Mouse (Mus musculus) bone marrow, adult 2 months (tissue): Measurements from ENCODE around the gene Dennd2c. TPM values are rescaled to one million over a fixed set of nuclear protein-coding genes. Genes with fewer than 3 reads are reported as not detected.
A peak's percentile ranks its signal among the peaks of the same experiment; 100 is the strongest.

Experiments used
- H3K27ac ChIP-seq: fragments of 200-500 bp; 2 replicates; pipeline ENCODE4 v1.5.1; 2012; ENCODE audit warnings: low read depth, mild to moderate bottlenecking, control low read depth, inconsistent platforms, low read length; ENCODE audit not compliant: control insufficient read depth, poor library complexity, insufficient read depth
- H3K4me1 ChIP-seq: fragments of 200-500 bp; 2 replicates; pipeline ENCODE4 v1.6.1; 2011; ENCODE audit warnings: low read length; ENCODE audit not compliant: control insufficient read depth, insufficient read depth
- H3K4me3 ChIP-seq: fragments of 200-500 bp; replicated peaks from 2 replicates; pipeline ENCODE3; 2011; ENCODE audit warnings: mild to moderate bottlenecking, low read depth, low read length, control low read depth; ENCODE audit not compliant: control insufficient read depth
- CTCF ChIP-seq: fragments of 200-500 bp; IDR thresholded peaks from 2 replicates; pipeline ENCODE4 v1.5.1; 2011; ENCODE audit warnings: low read length, control low read depth; ENCODE audit not compliant: control insufficient read depth, insufficient read depth
- POLR2A ChIP-seq: fragments of 200-500 bp; IDR thresholded peaks from 2 replicates; pipeline ENCODE4 v1.6.1; 2011; ENCODE audit warnings: low read depth, mild to moderate bottlenecking, control low read depth, low read length, borderline replicate concordance; ENCODE audit not compliant: control insufficient read depth
- WGBS: fragments of 180-500 bp; shearing (Covaris S2); methylation state at CpG from one replicate; pipeline ENCODE4 v1.1.7; 2018; 5-methylcytosine and 5-hydroxymethylcytosine counted together
- polyA plus RNA-seq: library from polyadenylated mRNA; stranded (reverse); fragments of >200 nt; gene quantifications from 2 replicates; pipeline ENCODE4 v1.2.4, GENCODE M21; 2011; ENCODE audit warnings: low replicate concordance; ENCODE audit not compliant: missing spikeins, insufficient read depth, insufficient read length

The Dennd2c gene
- polyA plus RNA-seq, 1 experiment, result 12.8 TPM

DNA sequence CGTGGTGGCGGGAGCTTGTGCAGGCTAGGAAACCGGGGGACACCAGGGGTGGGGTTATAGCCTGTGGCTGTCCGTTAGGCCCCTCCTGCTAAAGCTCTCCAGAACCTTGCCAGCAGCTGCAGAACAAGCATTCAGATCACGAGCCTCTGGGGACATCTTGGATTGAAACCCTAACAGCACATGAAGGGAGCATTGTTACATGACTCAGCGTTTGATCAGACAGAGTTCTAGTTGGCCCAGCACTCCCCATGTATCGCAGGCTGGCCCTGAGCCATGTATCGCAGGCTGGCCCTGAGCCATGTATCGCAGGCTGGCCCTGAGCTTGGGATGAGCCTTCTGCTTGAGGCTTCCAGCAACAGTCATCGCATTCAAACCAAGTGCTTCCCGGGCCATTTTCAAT lies 38.9 kb downstream of the Dennd2c start:
- WGBS, result 67% methylated on average over 11 of the region's 11 CpGs
- Histone ChIP-seq H3K4me1 (peaks cover 5% of the 10 kb centered on the region), H3K27ac (0 out of 2 replicates have a peak overlapping the region, but pooled peaks have one; percentile 16), H3K4me3 (no peak overlapping the region)
- TF ChIP-seq CTCF, result no peak
- no peak for TF ChIP-seq POLR2A

DNA sequence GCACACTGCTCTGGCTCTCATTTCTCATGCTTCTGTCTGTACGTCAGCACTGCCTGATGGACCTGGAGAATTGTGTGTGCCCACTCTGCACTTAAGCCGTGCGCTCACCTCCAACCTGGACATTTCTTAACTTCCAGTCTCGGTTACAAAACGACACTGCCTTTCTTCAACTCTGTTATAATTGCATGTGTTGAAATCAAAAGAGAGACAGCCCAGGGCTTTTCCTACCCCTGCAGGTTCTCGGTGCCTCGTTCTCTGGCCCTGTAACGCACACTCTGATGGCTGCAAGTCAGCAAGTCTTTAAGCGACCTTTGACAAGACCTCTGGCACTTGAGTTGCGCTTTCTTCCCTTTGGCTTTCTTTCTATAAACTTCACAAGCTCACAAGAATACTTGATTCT lies 40.0 kb downstream of the Dennd2c start:
- Histone ChIP-seq H3K27ac (no peak overlapping the region), H3K4me3 (no peak overlapping the region), H3K4me1 (peaks cover 5% of the 10 kb centered on the region)
- WGBS, result 51% methylated on average over 10 of the region's 10 CpGs
- no peak for TF ChIP-seq POLR2A
- TF ChIP-seq CTCF, result no peak

DNA sequence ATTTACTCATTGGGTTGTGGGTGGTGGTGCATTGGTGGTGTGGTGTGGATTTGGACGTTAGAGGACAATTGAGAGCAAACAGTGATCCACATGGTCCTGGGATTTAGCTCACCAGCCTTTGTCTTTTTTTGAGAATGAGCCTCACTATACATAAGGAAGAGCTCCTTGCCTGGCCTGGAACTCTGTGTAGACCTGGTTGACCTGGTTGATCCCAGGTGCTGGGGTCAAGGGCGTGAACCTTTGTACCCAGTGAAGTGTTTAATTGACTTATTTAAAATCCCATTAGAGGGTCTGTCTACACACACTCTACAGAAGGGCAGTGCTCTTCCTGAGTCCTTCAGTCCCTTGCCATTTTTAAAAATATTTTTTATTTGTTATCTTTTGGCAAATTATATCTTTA lies 42.9 kb downstream of the Dennd2c start:
- Histone ChIP-seq H3K4me3 (no peak overlapping the region), H3K4me1 (peaks cover 4% of the 10 kb centered on the region), H3K27ac (no peak overlapping the region)
- 86% methylated on average over 2 of the region's 2 CpGs for WGBS
- TF ChIP-seq CTCF (no peak), POLR2A (no peak)

DNA sequence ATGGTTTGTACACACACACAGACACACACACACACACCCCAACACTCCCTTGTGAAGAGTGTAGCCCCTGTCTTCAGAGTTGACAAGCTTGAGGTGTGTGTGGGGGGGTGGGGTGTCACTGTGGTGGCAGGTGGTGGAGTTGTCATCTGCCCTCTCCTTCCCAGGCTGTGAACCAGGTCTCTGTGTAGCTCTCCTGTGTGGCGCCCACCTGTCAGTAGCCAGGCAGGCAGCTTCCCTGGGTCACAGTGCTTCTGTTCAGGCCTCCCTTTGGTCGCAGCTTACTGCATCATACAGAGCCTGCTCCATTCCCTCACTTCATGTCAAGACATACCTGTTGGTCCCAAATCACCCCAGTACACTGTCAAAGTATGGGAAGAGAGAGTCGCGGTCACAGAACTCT lies 43.4 kb downstream of the Dennd2c start:
- no peak overlapping the region for H3K4me3 ChIP-seq
- peaks cover 4% of the 10 kb centered on the region for H3K4me1 ChIP-seq
- no peak for TF ChIP-seq CTCF
- no peak for TF ChIP-seq POLR2A
- 94% methylated on average over 4 of the region's 4 CpGs for WGBS
- H3K27ac ChIP-seq, result no peak overlapping the region

DNA sequence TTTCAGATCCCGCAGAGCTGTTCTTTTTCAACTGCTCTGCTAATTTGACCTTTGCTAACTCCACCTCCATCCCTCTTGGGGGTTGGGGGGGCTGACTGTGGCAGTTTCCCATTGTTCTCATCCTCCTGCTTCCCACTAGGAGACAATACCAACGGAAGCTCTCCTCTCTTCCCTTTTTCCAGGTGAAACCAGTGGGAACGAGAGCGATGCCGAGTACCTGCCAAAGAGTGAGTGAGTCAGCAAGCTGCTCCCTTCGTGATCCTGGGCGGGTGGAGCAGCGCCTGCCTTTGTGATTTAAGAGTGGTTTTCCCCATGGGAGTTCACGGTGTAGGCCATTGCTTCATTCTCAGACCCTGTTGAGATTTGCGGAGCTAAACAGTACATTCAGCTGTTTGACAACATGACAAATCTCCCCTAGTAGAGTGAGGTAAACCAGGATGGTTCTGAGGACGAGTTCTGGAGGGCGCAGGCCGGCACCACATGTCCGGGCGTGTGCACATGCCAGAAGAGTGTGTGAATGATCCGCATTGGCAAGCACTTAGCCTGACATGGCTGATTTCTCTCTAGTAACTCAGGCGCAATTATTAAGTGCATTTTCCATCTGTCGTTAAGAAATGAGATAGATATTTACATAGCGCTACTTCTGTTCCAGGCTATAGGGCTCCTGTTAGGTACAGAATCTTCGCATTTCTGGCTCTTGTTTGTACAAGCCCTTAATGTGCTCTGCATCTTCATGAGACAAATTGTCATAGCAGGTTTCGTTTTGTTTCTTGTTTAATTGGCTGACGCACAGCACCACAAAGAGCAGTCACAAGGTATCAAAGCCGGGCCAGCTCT lies 44.1 kb downstream of the Dennd2c start:
- WGBS, result 89% methylated on average over 23 of the region's 23 CpGs
- H3K27ac ChIP-seq, result no peak overlapping the region
- no peaks in the 10 kb centered on the region; the same call in none of the 2 replicates for H3K4me1 ChIP-seq
- no peak overlapping the region for H3K4me3 ChIP-seq
- no peak for TF ChIP-seq POLR2A
- TF ChIP-seq CTCF, result no peak

DNA sequence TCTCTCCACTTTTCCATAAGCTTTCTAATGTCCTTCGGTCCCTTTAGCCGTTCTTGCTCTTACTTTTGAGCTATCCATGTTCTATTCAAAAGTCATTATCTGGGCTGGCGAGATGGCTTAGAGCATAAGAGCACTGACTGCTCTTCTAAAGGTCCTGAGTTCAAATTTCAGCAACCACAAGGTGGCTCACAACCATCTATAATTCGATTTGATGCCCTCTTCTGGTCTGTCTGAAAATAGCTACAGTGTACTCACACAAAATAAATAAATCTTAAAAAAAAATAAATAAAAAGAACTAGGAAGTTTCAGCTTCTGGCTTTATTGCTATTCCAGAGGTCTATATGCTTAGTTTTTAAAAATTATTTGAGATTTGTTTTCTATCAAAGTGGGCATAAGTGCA lies 45.4 kb downstream of the Dennd2c start:
- TF ChIP-seq POLR2A, result no peak
- TF ChIP-seq CTCF, result no peak
- no peak overlapping the region for H3K27ac ChIP-seq
- no peak overlapping the region for H3K4me3 ChIP-seq
- 77% methylated on average over 4 of the region's 4 CpGs for WGBS
- H3K4me1 ChIP-seq, result no peaks in the 10 kb centered on the region

DNA sequence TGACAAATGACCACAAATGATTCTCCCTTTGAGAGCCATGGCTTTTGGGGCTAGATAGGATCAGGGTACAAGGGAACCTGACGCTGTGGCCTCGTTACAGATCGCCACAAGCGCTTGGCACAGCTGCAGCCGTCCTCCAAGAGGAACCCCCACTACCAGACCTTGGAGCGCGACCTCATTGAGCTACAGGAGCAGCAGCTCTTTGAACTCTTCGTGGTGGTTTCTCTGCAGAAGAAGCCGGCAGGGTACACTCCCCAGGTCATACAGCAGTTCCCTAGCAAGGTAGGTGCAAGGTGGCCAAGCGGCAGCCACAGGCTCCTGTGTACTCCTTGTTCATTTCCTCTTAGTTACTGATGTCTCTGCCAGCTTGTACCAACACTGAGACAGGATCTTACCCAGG lies 46.5 kb downstream of the Dennd2c start:
- TF ChIP-seq POLR2A, result no peak
- TF ChIP-seq CTCF, result no peak
- no peak overlapping the region for H3K27ac ChIP-seq
- 70% methylated on average over 10 of the region's 10 CpGs for WGBS
- H3K4me3 ChIP-seq, result no peak overlapping the region
- H3K4me1 ChIP-seq, result no peaks in the 10 kb centered on the region

DNA sequence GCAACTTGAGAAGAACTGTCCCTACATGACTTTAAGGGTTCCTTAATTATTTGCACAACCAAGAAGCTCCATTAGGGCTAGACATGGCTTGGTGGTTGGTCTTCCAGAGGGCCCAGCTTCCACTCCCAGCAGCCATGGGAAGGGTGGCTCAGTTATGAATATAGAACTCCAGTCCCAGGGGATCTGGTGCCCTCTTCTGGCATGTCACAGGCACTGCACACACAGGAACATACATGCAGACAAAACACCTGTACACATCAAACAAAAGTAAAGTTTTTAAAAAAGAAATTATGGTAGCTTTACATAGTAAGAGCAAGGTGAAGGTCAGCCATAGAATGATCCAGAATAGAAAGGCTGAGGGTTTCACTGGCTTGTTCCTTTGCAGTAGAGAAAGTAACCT lies 51.4 kb downstream of the Dennd2c start:
- Histone ChIP-seq H3K4me1 (no peaks in the 10 kb centered on the region), H3K27ac (no peak overlapping the region), H3K4me3 (no peak overlapping the region)
- TF ChIP-seq POLR2A, result no peak
- TF ChIP-seq CTCF, result peak; percentile 76
